Mouse (Mus musculus) cortical plate, adult 2 months (tissue): ENCODE results near the gene Gm36864.
"Not testable (repeated sequence)": the region's sequence is repeated elsewhere in the genome, so short reads cannot be mapped to it uniquely, and the experiment has no call there.

Source experiments
- CTCF ChIP-seq: fragments of 200-500 bp; IDR thresholded peaks from 2 replicates; pipeline ENCODE4 v1.5.1; 2011; ENCODE audit warnings: mild to moderate bottlenecking, control low read depth, low read length; ENCODE audit not compliant: insufficient read depth; ENCODE audit errors: extremely low read depth
- POLR2A ChIP-seq: fragments of 200-500 bp; IDR thresholded peaks from 2 replicates; pipeline ENCODE4 v1.6.1; 2011; ENCODE audit warnings: mild to moderate bottlenecking, low read length, control low read depth; ENCODE audit not compliant: insufficient read depth; ENCODE audit errors: extremely low read depth

GRCm38 (mm10) chr7:44187936-44188335 is 48.0 kb upstream of the Gm36864 start, which contains the start of gene Klk1b24:
- TF ChIP-seq CTCF, POLR2A: not testable (repeated sequence)
